Mouse (Mus musculus): ENCODE data around the gene Supt5.
"Not testable (repeated sequence)": the region's sequence is repeated elsewhere in the genome, so short reads cannot be mapped to it uniquely, and the experiment has no call there.

Gene Supt5

GRCm38 (mm10) chr7:28338108-28338998 lies at the start of gene Supt5:
TSS of gene Supt5 (minus strand) at chr7:28338746.
- ATAC-seq (ENCODE audit: insufficient number of reproducible peaks, low FRiP score, low TSS enrichment) = peak; percentile 99

- ATAC-seq (ENCODE audit: insufficient number of reproducible peaks, low FRiP score, low TSS enrichment) = not testable (repeated sequence)
Observed at GRCm38 (mm10) chr7:28387384-28387783, 48.8 kb upstream of the Supt5 start.

GRCm38 (mm10) chr7:28386877-28387276 lies 48.3 kb upstream of the Supt5 start:
- ATAC-seq (ENCODE audit: insufficient number of reproducible peaks, low FRiP score, low TSS enrichment) = not testable (repeated sequence)

- no peak for ATAC-seq (ENCODE audit: insufficient number of reproducible peaks, low FRiP score, low TSS enrichment)
Observed at GRCm38 (mm10) chr7:28386462-28386861, 47.9 kb upstream of the Supt5 start.

- ATAC-seq (ENCODE audit: insufficient number of reproducible peaks, low FRiP score, low TSS enrichment) = no peak
Observed at GRCm38 (mm10) chr7:28386007-28386406, 47.5 kb upstream of the Supt5 start.

- no peak for ATAC-seq (ENCODE audit: insufficient number of reproducible peaks, low FRiP score, low TSS enrichment)
Observed at GRCm38 (mm10) chr7:28385196-28385595, 46.6 kb upstream of the Supt5 start.

GRCm38 (mm10) chr7:28384162-28384561 lies 45.6 kb upstream of the Supt5 start:
- no peak for ATAC-seq (ENCODE audit: insufficient number of reproducible peaks, low FRiP score, low TSS enrichment)

GRCm38 (mm10) chr7:28383606-28384005 lies 45.1 kb upstream of the Supt5 start:
- no peak for ATAC-seq (ENCODE audit: insufficient number of reproducible peaks, low FRiP score, low TSS enrichment)

- no peak for ATAC-seq (ENCODE audit: insufficient number of reproducible peaks, low FRiP score, low TSS enrichment)
Observed at GRCm38 (mm10) chr7:28382981-28383396, 44.4 kb upstream of the Supt5 start.

- no peak for ATAC-seq (ENCODE audit: insufficient number of reproducible peaks, low FRiP score, low TSS enrichment)
Observed at GRCm38 (mm10) chr7:28382347-28382951, 43.9 kb upstream of the Supt5 start.

- no peak for ATAC-seq (ENCODE audit: insufficient number of reproducible peaks, low FRiP score, low TSS enrichment)
Observed at GRCm38 (mm10) chr7:28381938-28382337, 43.4 kb upstream of the Supt5 start.

- no peak for ATAC-seq (ENCODE audit: insufficient number of reproducible peaks, low FRiP score, low TSS enrichment)
Observed at GRCm38 (mm10) chr7:28381017-28381790, 42.7 kb upstream of the Supt5 start.

- ATAC-seq (ENCODE audit: insufficient number of reproducible peaks, low FRiP score, low TSS enrichment) = no peak
Observed at GRCm38 (mm10) chr7:28380237-28381016, 41.9 kb upstream of the Supt5 start, which contains the start of gene Zfp36. TSS of gene Zfp36 (minus strand) at chr7:28380253.

GRCm38 (mm10) chr7:28378769-28379651 lies 40.5 kb upstream of the Supt5 start:
- 0 out of 2 replicates have a peak, but pooled peaks have one; percentile 31 for ATAC-seq (ENCODE audit: insufficient number of reproducible peaks, low FRiP score, low TSS enrichment)

GRCm38 (mm10) chr7:28378066-28378690 lies 39.6 kb upstream of the Supt5 start:
- ATAC-seq (ENCODE audit: insufficient number of reproducible peaks, low FRiP score, low TSS enrichment) = no peak

GRCm38 (mm10) chr7:28377190-28378065 lies 38.9 kb upstream of the Supt5 start:
- ATAC-seq (ENCODE audit: insufficient number of reproducible peaks, low FRiP score, low TSS enrichment) = no peak

GRCm38 (mm10) chr7:28376011-28376771 lies 37.6 kb upstream of the Supt5 start:
- ATAC-seq (ENCODE audit: insufficient number of reproducible peaks, low FRiP score, low TSS enrichment) = no peak

Measured in cerebellum, adult (tissue).